Mouse (Mus musculus): ENCODE data around the gene BC107364.
"Not testable (repeated sequence)": the region's sequence is repeated elsewhere in the genome, so short reads cannot be mapped to it uniquely, and the experiment has no call there.

Gene BC107364

DNA sequence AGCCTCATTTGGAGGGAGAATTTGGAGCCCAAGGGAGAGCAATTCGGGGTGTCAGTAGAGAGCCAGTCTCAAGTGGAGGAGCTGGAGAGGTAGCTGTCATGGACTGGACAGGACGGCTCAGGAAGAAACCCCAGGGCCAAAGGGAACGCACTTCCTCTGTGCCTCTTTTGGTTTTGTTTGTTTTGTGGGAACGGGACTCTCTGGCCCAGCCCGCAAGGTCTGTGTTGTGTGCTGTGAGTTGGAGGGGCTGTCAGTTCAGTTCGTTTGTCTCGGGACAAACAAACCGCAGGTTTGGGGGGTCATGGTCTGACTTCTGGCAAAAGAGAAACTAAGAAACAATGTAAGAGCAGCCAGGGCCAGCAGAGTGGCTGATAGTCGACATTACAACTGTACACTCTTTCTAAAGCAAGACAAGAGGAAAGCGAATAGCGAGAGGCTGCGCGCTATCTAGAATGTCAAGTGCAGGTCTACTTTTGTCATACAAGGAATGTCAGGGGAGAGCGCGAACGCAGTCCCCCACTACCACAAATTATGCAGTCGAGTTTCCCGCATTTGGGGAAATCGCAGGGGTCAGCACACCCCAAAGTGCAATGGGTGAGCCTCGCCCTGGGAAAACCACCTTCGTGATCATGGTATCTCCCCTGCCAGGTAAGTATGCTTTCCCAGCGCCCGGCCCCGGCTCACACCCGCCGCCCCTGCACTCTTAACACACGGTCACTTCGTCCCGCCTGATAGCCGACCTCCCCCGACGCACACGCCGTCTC, 34.1 kb upstream of the BC107364 start:
- not testable (repeated sequence) for DNase-seq (ENCODE audit: inconsistent ontology term)

- DNase-seq (ENCODE audit: inconsistent ontology term), result no peak
These were observed 33.3 kb upstream of the BC107364 start for GRCm38 (mm10) chr3:96485361-96485760.

DNA sequence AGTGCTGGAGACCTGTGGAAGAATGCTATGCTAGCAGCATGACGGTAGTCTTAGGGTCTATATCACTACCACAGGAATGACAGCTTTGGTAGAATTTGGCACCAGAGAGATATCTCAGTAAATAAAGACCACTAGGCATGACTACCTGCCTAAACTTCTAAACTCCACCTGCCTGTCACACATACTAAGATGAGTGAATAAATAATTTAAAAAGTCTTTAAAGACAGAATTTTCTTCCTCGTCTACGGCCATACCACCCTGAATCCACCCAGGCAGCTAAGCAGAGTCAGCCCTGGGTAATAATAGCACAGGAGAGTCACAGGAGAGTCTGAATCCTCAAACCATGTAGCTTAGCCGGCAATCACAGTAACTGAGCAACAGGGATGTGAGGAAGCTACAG, 32.8 kb upstream of the BC107364 start:
- DNase-seq (ENCODE audit: inconsistent ontology term), result no peak

DNA sequence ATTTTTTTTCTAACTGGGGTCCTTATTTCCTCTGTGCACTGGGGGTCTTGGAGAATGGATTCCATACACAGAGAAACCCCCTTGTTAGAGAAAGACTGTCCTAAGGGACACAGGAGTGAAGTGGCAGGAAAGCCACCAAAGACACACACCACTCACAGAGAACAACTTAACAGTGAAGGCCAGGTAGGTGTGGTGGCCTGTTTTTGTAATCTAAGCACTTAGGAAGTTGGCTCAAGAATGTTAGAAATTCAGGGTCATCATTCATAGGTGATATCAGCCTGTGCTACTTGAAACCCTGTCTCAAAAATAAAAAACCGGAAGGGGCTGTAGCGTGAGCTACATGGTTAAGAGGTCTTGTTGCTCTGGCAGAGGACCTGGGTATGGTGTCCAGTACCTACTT, 31.8 kb upstream of the BC107364 start:
- DNase-seq (ENCODE audit: inconsistent ontology term), result no peak

DNA sequence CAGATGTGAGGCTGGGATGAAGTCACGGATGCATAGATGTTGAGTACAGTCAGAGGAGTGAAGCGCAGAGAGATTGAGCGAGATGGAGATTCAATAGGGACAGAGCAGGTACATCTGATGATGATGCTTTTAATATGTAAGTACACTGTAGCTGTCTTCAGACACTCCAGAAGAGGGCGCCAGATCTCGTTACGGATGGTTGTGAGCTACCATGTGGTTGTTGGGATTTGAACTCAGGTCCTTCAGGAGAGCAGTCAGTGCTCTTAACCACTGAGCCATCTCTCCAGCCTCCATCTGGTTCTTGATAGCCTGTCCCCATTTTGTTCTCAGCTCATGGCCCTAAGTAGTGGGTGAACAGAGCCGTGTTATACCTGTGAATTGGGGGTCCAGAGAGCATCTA, 30.9 kb upstream of the BC107364 start:
- DNase-seq (ENCODE audit: inconsistent ontology term), result not testable (repeated sequence)

DNA sequence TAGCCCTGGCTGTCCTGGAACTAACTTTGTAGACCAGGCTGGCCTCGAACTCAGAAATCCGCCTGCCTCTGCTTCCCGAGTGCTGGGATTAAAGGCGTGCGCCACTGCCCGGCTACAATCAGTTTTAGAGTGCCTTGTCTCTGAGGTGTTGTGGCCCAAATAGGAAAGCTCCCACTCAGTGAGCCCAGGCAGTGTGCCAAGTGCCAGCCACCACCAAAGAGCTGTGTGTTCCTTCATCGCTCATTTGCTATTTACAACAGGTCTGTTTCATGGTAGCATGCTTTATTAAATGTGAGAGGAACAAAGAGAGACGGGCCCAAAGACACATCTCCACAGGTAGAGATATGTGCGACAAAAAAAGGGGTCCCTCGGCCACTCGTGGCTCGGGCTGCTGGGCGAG, 30.3 kb upstream of the BC107364 start:
- no peak for DNase-seq (ENCODE audit: inconsistent ontology term)

GRCm38 (mm10) chr3:96481856-96482255, 29.8 kb upstream of the BC107364 start:
- no peak for DNase-seq (ENCODE audit: inconsistent ontology term)

DNA sequence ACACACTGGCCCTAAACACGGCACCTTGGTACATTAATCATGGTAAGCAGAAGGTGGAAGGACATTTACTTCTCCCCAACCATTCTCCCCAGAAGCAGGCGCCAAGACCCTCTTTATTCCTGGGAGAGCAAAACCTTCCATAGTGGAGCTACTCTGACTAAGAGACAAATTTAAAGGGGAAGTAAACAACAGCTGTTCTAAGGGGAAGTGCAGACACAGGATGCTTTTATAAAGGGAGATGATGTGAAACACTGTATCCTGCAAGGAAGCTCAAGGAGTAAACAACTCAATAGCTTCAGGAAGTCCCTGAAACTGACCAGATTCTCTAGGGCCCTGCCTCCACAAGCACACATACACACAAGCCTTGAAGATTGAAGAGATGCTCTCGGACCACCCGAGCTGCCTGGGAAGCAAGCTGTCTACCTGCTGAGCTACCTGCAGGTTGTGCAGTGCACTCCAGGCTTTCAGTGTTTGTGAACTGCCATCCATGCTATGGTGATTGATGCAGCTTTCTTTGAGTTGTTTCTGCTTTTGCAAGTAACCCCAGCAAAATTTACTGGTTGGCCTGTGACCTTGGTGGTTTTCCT, 28.7 kb upstream of the BC107364 start:
- no peak for DNase-seq (ENCODE audit: inconsistent ontology term)

GRCm38 (mm10) chr3:96479249-96479648, 27.1 kb upstream of the BC107364 start:
- no peak for DNase-seq (ENCODE audit: inconsistent ontology term)

- DNase-seq (ENCODE audit: inconsistent ontology term), result no peak
These were observed 25.5 kb upstream of the BC107364 start for GRCm38 (mm10) chr3:96477558-96477957.

- DNase-seq (ENCODE audit: inconsistent ontology term), result no peak
These were observed 25.0 kb upstream of the BC107364 start for GRCm38 (mm10) chr3:96477084-96477483.

DNA sequence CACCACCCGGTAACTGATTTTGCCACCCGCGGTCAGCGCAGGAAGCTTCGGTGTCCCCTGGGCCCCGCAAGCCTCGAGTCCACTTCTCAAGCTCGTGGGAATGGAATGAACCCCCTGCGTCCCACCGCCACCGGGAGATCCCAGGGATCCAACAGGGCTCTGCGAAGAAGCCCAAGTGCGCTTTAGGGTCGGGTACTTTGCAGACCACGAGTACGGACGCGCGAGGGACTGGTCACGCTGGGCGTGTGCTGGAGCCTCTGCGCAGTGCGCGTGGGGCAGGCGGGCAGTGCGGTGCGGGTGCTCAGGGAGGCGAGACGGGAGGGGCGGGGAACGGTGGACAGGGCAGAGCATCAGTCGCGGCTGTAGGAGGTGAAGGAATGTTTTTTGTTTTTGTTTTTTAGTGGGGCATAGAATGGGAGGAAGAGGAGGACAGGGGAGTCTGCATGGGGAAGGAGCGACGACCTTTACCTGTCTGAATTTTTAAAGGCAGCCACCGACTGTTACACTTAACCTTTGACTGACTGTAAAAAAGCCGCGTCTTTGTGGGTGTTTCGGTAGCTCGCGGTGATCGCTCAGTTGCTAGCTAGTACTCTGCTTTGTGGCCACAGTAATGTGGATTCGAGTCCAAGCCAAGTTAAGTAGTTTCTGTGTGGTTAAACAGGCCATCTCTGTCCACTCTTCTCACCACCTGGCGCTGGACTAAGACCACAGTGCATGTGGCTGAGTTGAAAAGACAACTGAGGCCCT, 23.0 kb upstream of the BC107364 start:
- DNase-seq (ENCODE audit: inconsistent ontology term), result no peak

GRCm38 (mm10) chr3:96473556-96473955, 21.4 kb upstream of the BC107364 start:
- not testable (repeated sequence) for DNase-seq (ENCODE audit: inconsistent ontology term)

DNA sequence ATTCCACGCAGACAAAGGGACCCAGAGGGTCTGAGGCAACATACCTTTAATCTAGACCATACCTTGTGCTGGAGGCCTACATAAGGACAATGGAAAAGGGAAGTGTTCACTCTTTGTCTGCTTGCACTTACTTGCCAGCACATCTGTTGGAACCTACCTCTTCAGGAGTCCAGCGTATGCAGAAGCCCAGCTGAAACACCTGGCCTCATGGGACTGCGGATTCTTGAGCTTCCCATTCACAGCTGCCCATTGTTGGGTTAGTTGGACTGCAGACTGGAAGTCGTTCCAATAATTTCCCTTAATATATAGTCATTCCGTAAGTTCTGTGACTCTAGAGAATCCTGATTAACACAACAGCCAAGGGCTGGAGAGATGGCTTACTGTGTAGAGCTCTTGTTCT, 20.0 kb upstream of the BC107364 start:
- DNase-seq (ENCODE audit: inconsistent ontology term), result no peak

DNA sequence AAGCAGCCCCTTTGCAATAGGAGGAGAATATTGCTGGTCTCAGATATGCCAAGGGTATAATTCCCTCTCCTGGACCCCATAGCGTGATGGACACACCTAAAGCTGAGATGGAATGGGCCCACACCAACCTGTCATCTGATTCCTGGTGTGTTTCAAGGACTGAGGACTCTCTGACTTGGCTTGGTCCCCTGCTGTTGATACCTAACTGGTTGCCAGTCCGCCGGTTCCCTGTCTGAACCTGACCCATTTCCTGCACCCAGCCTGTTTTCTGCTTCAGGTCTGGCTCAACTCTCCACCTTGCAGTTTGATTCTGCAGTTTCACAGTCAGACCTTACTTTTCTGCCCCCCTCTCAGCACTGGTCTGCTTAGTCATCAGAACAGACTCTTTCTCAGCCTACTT, 17.5 kb upstream of the BC107364 start:
- no peak for DNase-seq (ENCODE audit: inconsistent ontology term)

DNA sequence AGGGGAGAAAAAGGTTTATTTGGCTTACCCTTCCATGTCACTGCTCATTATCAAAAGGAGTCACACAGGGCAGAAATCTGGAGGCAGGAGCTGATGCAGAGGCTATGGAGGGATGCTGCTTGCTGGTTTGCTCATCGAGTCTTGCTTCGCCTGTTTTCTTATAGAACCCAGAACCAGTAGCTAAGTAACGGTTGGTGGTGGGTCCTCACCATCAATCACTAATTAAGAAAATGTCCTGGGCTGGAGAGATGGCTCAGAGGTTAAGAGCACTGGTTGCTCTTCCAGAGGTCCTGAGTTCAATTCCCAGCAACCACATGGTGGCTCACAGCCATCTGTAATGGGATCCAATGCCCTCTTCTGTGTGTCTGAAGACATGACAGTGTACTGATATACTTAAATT, 16.2 kb upstream of the BC107364 start:
- not testable (repeated sequence) for DNase-seq (ENCODE audit: inconsistent ontology term)

- DNase-seq (ENCODE audit: inconsistent ontology term), result no peak
These were observed 15.5 kb upstream of the BC107364 start for GRCm38 (mm10) chr3:96467641-96468040.

DNA sequence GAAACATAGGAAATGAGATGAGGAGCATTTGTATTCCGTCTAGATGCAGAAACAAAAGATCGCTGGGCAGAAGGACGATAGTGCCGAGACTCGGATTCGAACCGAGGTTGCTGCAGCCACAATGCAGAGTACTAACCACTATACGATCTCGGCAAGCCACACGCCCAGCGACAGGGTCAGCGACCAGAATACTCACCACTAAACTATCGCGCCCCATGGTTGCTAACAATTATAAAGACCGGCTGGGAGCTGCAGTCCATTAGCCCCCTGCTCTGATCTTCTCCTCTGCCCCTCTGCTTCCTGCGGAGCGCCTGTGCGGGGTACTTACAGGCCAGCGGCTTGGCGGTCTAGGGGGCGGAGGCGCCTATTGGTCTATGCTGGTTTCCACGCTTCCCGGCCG, 11.8 kb upstream of the BC107364 start:
- no peak for DNase-seq (ENCODE audit: inconsistent ontology term)

DNA sequence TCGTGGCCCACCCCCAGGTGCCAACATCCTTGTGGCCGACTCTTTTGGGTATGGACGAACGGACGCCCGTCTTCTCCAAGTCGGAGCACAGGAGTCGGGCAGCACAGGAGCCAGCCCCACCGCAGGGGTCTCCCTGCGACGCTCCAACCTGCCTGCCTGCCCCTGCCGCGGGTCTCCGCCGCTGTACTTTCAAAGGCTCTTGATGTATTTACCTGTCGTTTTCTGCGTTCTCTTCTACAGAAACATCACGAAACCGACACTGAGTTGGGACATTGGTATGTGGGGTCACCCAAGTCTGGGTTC, 8.4 kb upstream of the BC107364 start:
- not testable (repeated sequence) for DNase-seq (ENCODE audit: inconsistent ontology term)

- DNase-seq (ENCODE audit: inconsistent ontology term), result not testable (repeated sequence)
These were observed 7.9 kb upstream of the BC107364 start for GRCm38 (mm10) chr3:96459757-96460567.

DNA sequence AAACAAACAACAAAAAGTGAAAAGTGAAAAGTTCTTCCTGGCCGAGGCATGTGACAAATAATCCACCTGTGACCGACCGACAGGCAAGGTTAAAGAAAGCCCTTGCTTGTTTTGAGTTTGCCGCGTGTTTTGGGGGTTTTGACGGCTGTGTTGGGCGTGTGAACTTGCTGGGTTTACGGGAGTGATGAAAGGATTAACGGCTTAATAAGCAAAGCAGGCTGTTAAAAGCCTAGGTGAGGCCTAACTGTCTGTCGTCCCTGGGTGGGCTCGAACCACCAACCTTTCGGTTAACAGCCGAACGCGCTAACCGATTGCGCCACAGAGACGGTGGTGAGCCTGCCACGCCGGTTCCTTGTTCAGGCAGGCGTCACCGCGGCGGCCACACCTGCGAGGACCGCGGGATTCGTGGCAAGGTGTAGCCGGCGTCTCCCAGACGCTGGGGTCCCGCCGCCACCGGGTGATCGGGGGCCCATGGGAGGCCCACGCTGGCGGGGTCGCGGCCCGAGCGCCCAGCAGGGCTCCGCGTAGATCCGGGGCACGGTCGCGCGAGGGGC, 6.9 kb upstream of the BC107364 start:
- DNase-seq (ENCODE audit: inconsistent ontology term), result not testable (repeated sequence)

- not testable (repeated sequence) for DNase-seq (ENCODE audit: inconsistent ontology term)
These were observed 5.9 kb upstream of the BC107364 start for GRCm38 (mm10) chr3:96458008-96458407.

Measured in Muller cell, postnatal 12 days (primary cell).